In genomic region chr4:63683056-63683455, GRCm38 (mm10) we compare ENCODE assay signal across 26 mouse cellular contexts. TPM values are rescaled to one million over a fixed set of nuclear protein-coding genes. Genes with fewer than 3 reads are reported as not detected.
"Had no signal": no experiment of that assay in that cellular context is flagged by ENCODE, and none has a peak within 500 bp of the region (broad histone marks: within the 10 kb centered on the region; RNA-seq: fewer than 3 reads in every experiment).

No protein-coding gene starts in this region.

- H3K9me3 ChIP-seq: intestine, embryonic 15.5 days; kidney, embryonic 15.5 days; limb, embryonic 10.5 days; limb, embryonic 13.5 days; liver, embryonic 12.5 days; liver, embryonic 15.5 days; midbrain, embryonic 13.5 days; neural tube, embryonic 12.5 days; neural tube, embryonic 15.5 days had no signal

- H3K4me1 ChIP-seq: intestine, embryonic 15.5 days; limb, embryonic 10.5 days; limb, embryonic 13.5 days; liver, embryonic 12.5 days; liver, embryonic 15.5 days; midbrain, embryonic 13.5 days; neural tube, embryonic 12.5 days; neural tube, embryonic 15.5 days had no signal

- H3K4me3 ChIP-seq: intestine, embryonic 15.5 days; kidney, embryonic 15.5 days; limb, embryonic 10.5 days; limb, embryonic 13.5 days; liver, embryonic 12.5 days; liver, embryonic 15.5 days; midbrain, embryonic 13.5 days; neural tube, embryonic 12.5 days; neural tube, embryonic 15.5 days had no signal

- H3K4me2 ChIP-seq: intestine, embryonic 15.5 days; kidney, embryonic 15.5 days; limb, embryonic 13.5 days; liver, embryonic 12.5 days; liver, embryonic 15.5 days; midbrain, embryonic 13.5 days; neural tube, embryonic 12.5 days; neural tube, embryonic 15.5 days had no signal

- H3K9ac ChIP-seq: intestine, embryonic 15.5 days; kidney, embryonic 15.5 days; limb, embryonic 13.5 days; liver, embryonic 12.5 days; liver, embryonic 15.5 days; midbrain, embryonic 13.5 days; neural tube, embryonic 12.5 days; neural tube, embryonic 15.5 days had no signal

- ATAC-seq: liver, embryonic 12.5 days; midbrain, embryonic 13.5 days; midbrain, embryonic 16.5 days had no signal

- DNase-seq: kidney, adult 11 months; kidney, adult 8-10 months; kidney, postnatal 10 days; kidney, postnatal 36 days; liver; right cerebral cortex, postnatal 25 days; thymus, adult 18-20 months; thymus, postnatal 36 days had no signal

- H3K36me3 ChIP-seq: intestine, embryonic 15.5 days; kidney, embryonic 15.5 days; limb, embryonic 10.5 days; limb, embryonic 13.5 days; liver, embryonic 12.5 days; liver, embryonic 15.5 days; midbrain, embryonic 13.5 days; neural tube, embryonic 12.5 days; neural tube, embryonic 15.5 days had no signal

- H3K27me3 ChIP-seq: intestine, embryonic 15.5 days; kidney, embryonic 15.5 days; limb, embryonic 13.5 days; liver, embryonic 12.5 days; liver, embryonic 15.5 days; midbrain, embryonic 13.5 days; neural tube, embryonic 12.5 days; neural tube, embryonic 15.5 days had no signal

- H3K27ac ChIP-seq: intestine, embryonic 15.5 days; kidney, embryonic 15.5 days; limb, embryonic 10.5 days; limb, embryonic 13.5 days; liver, embryonic 12.5 days; liver, embryonic 15.5 days; midbrain, embryonic 13.5 days; neural tube, embryonic 12.5 days; neural tube, embryonic 15.5 days had no signal

RNA-seq across cellular contexts. Expression of gene Gm11214, which starts 19.9 kb away (rescaled TPM):
- total RNA-seq: layer of hippocampus, postnatal 14 days; left cerebral cortex, adult 18-20 months; left cerebral cortex, postnatal 25 days had no signal
- polyA plus RNA-seq: intestine, embryonic 15.5 days; kidney, embryonic 15.5 days; limb, embryonic 10.5 days; limb, embryonic 13.5 days; liver, embryonic 12.5 days; liver, embryonic 15.5 days; lung, embryonic 16.5 days; midbrain, embryonic 13.5 days; midbrain, embryonic 16.5 days; neural tube, embryonic 12.5 days; neural tube, embryonic 15.5 days; spleen, adult 2 months; stomach, embryonic 16.5 days; testis, adult 2 months; urinary bladder, adult 2 months had no signal
